Mouse (Mus musculus): ENCODE measurements around the gene Gm47985.
"Not testable (repeated sequence)": the region's sequence is repeated elsewhere in the genome, so short reads cannot be mapped to it uniquely, and the experiment has no call there.

Gene Gm47985

GRCm38 (mm10) chr1:151178505-151179083, 3.7 kb upstream of the Gm47985 start:
- DNase-seq, result no peak

- no peak for DNase-seq
Observed at GRCm38 (mm10) chr1:151180167-151180566, 2.2 kb upstream of the Gm47985 start.

- DNase-seq, result not testable (repeated sequence)
Observed at GRCm38 (mm10) chr1:151186186-151186585, 3.8 kb downstream of the Gm47985 start.

- DNase-seq, result not testable (repeated sequence)
Observed at GRCm38 (mm10) chr1:151186879-151187424, 4.6 kb downstream of the Gm47985 start.

- DNase-seq, result no peak
Observed at GRCm38 (mm10) chr1:151188469-151188868, 6.1 kb downstream of the Gm47985 start.

- not testable (repeated sequence) for DNase-seq
Observed at GRCm38 (mm10) chr1:151192075-151192474, 9.7 kb downstream of the Gm47985 start, which contains the start of gene Gm8947. TSS of gene Gm8947 (plus strand) at chr1:151192376.

- not testable (repeated sequence) for DNase-seq
Observed at GRCm38 (mm10) chr1:151192739-151193138, 10.4 kb downstream of the Gm47985 start.

GRCm38 (mm10) chr1:151195986-151196385, 13.6 kb downstream of the Gm47985 start:
- DNase-seq, result not testable (repeated sequence)

- not testable (repeated sequence) for DNase-seq
Observed at GRCm38 (mm10) chr1:151196690-151197089, 14.4 kb downstream of the Gm47985 start.

- DNase-seq, result not testable (repeated sequence)
Observed at GRCm38 (mm10) chr1:151198120-151198519, 15.8 kb downstream of the Gm47985 start, which contains the start of gene Gm47995. TSS of gene Gm47995 (plus strand) at chr1:151198448.

- not testable (repeated sequence) for DNase-seq
Observed at GRCm38 (mm10) chr1:151200620-151201019, 18.3 kb downstream of the Gm47985 start.

- not testable (repeated sequence) for DNase-seq
Observed at GRCm38 (mm10) chr1:151202771-151203170, 20.4 kb downstream of the Gm47985 start.

GRCm38 (mm10) chr1:151203818-151204217, 21.5 kb downstream of the Gm47985 start, which contains the start of gene 3110040M04Rik:
TSS of gene 3110040M04Rik (plus strand) at chr1:151204121.
- not testable (repeated sequence) for DNase-seq

- not testable (repeated sequence) for DNase-seq
Observed at GRCm38 (mm10) chr1:151208493-151208892, 26.2 kb downstream of the Gm47985 start.

GRCm38 (mm10) chr1:151208944-151209343, 26.6 kb downstream of the Gm47985 start:
- not testable (repeated sequence) for DNase-seq

- peak; percentile 28 for DNase-seq
Observed at GRCm38 (mm10) chr1:151209824-151210355, 27.6 kb downstream of the Gm47985 start, which contains the start of gene Gm47996. TSS of gene Gm47996 (plus strand) at chr1:151210131.

- not testable (repeated sequence) for DNase-seq
Observed at GRCm38 (mm10) chr1:151211666-151212065, 29.3 kb downstream of the Gm47985 start.

- DNase-seq, result no peak
Observed at GRCm38 (mm10) chr1:151214862-151215261, 32.5 kb downstream of the Gm47985 start.

GRCm38 (mm10) chr1:151215985-151216384, 33.6 kb downstream of the Gm47985 start:
- no peak for DNase-seq

- DNase-seq, result no peak
Observed at GRCm38 (mm10) chr1:151216417-151216816, 34.1 kb downstream of the Gm47985 start.

- DNase-seq, result no peak
Observed at GRCm38 (mm10) chr1:151219045-151219444, 36.7 kb downstream of the Gm47985 start.

GRCm38 (mm10) chr1:151220098-151220497, 37.8 kb downstream of the Gm47985 start:
- no peak for DNase-seq

GRCm38 (mm10) chr1:151222561-151223267, 40.4 kb downstream of the Gm47985 start:
- DNase-seq, result no peak

Data from thymus, postnatal 14 days (tissue).